Mouse (Mus musculus): ENCODE results near the gene Amer2. TPM values are rescaled to one million over a fixed set of nuclear protein-coding genes. Genes with fewer than 3 reads are reported as not detected.

The Amer2 gene
- polyA plus RNA-seq, 1 experiment from 2014 or later: 1.1 TPM

Other genes starting within 250 kb of the Amer2 start
- 3.6 and 4.3 TPM in 2 replicates for gene Atp8a2, start 176.1 kb upstream of the Amer2 start, polyA plus RNA-seq (2014; fragmentation: Nextera tagmentation; extraction: Ambion mirVana)
- not detected in 2 replicates for gene Nupl1, start 121.8 kb upstream of the Amer2 start, polyA plus RNA-seq (2014; fragmentation: Nextera tagmentation; extraction: Ambion mirVana)
- 57.0 and 58.2 TPM in 2 replicates for gene Gm49336, start 121.8 kb upstream of the Amer2 start, polyA plus RNA-seq (2014; fragmentation: Nextera tagmentation; extraction: Ambion mirVana)
- gene Mtmr6, start 108.0 kb upstream of the Amer2 start, polyA plus RNA-seq (2014; fragmentation: Nextera tagmentation; extraction: Ambion mirVana): 45.0 and 47.0 TPM in 2 replicates

Data from embryonic facial prominence, embryonic 14.5 days (tissue).